Mouse (Mus musculus) limb, embryonic 14.5 days (tissue): Measurements from ENCODE around the gene Coa5. TPM values are rescaled to one million over a fixed set of nuclear protein-coding genes. Genes with fewer than 3 reads are reported as not detected.

Experiments
- ATAC-seq: fragments of 200-750 bp; cut with Nextera tagmentation; 2 replicates; pipeline ENCODE4 v1.8.0; 2017; ENCODE audit warnings: low read depth, moderate number of reproducible peaks, moderate TSS enrichment; ENCODE audit not compliant: low FRiP score
- DNase-seq: peaks from one replicate; pipeline ENCODE4 v3.0.0-alpha.2; 2015; ENCODE audit warnings: low spot score
- H3K27ac ChIP-seq: fragments of 300-500 bp; sonication (generic); replicated peaks from 2 replicates; pipeline ENCODE4 v1.5.1; 2014; ENCODE audit warnings: low read depth, mild to moderate bottlenecking, low read length, moderate library complexity, mixed read lengths
- H3K27me3 ChIP-seq: fragments of 300-500 bp; sonication (generic); 2 replicates; pipeline ENCODE4 v1.6.1; 2014; ENCODE audit warnings: low read length, mixed read lengths; ENCODE audit not compliant: control insufficient read depth, insufficient read depth
- H3K36me3 ChIP-seq: fragments of 300-500 bp; sonication (generic); 2 replicates; pipeline ENCODE4 v1.6.1; 2014; ENCODE audit warnings: mild to moderate bottlenecking, low read length, moderate library complexity, mixed read lengths; ENCODE audit not compliant: control insufficient read depth, insufficient read depth
- H3K4me1 ChIP-seq: fragments of 300-500 bp; sonication (generic); 2 replicates; pipeline ENCODE4 v1.6.1; 2014; ENCODE audit warnings: antibody characterized with exemption, low read length, mixed read lengths; ENCODE audit not compliant: control insufficient read depth, insufficient read depth
- H3K4me2 ChIP-seq: fragments of 300-500 bp; sonication (generic); replicated peaks from 2 replicates; pipeline ENCODE4 v1.6.1; 2014; ENCODE audit warnings: low read depth, mild to moderate bottlenecking, low read length, moderate library complexity; ENCODE audit not compliant: severe bottlenecking
- H3K4me3 ChIP-seq: fragments of 300-500 bp; sonication (generic); replicated peaks from 2 replicates; pipeline ENCODE4 v1.5.1; 2014; ENCODE audit warnings: low read length
- H3K9ac ChIP-seq: fragments of 300-500 bp; sonication (generic); 2 replicates; pipeline ENCODE4 v1.6.1; 2014; ENCODE audit warnings: mild to moderate bottlenecking, low read depth, low read length, moderate library complexity; ENCODE audit not compliant: severe bottlenecking
- H3K9me3 ChIP-seq: fragments of 300-500 bp; sonication (generic); 2 replicates; pipeline ENCODE4 v1.6.1; 2016; ENCODE audit warnings: low read length; ENCODE audit not compliant: control insufficient read depth
- POLR2A ChIP-seq: fragments of 200-500 bp; IDR thresholded peaks from 2 replicates; pipeline ENCODE4 v1.8.0; 2012; ENCODE audit warnings: inconsistent platforms, mild to moderate bottlenecking, moderate library complexity, borderline replicate concordance; ENCODE audit not compliant: insufficient read depth, insufficient read length; ENCODE audit errors: extremely low read depth
- WGBS: fragments of 180-500 bp; shearing (Covaris S2); extraction: QIAGEN DNeasy Blood & Tissue Kit; methylation state at CpG from one replicate; pipeline ENCODE4 v1.1.7; 2014; 5-methylcytosine and 5-hydroxymethylcytosine counted together
- polyA plus RNA-seq, 2 experiments: library from polyadenylated mRNA; depleted of rRNA in 1 of 2; stranded (reverse) in 1 of 2; unstranded in 1 of 2; fragments of >200 nt; fragmentation: Nextera tagmentation in 1 of 2; extraction: Ambion mirVana in 1 of 2; gene quantifications; 2 replicates each; pipeline versions ENCODE4 v1.2.1 to v1.2.3; 2012 to 2014

Coa5 gene
- polyA plus RNA-seq, 2 experiments = 42.9 to 50.9 TPM

DNA sequence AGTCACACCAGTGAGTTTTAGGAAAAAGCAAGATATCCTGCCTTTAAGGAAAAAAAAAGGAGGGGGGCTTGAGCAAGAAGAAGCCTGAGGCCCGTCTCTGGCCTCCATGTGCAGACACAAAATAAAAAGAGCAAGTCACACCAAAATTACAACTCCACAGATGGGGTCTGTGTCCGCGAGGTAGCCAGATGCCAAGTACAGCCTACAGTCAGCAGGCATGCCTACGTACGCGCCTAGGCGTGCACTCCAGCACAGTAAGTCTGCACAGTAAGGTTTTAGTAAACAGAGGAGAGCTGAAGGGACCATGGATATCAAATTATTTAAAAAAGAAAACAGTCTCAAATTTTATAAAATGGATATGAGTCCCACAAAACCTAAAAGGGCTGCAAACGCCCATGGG is 21.4 kb upstream of the Coa5 start:
- no peak for DNase-seq

GRCm38 (mm10) chr1:37448361-37449095 is 18.6 kb upstream of the Coa5 start:
- H3K9ac ChIP-seq = no peak overlapping the region
- peaks cover 6% of the 10 kb centered on the region; the same call in 1 of the 2 replicates for H3K36me3 ChIP-seq
- WGBS = 80% methylated on average over 10 of the region's 10 CpGs
- DNase-seq (peak; percentile 43), ATAC-seq (no peak)
- H3K9me3 ChIP-seq = no peaks in the 10 kb centered on the region
- no peaks in the 10 kb centered on the region for H3K4me1 ChIP-seq
- no peak overlapping the region for H3K4me3 ChIP-seq
- no peak for TF ChIP-seq POLR2A
- no peak overlapping the region for H3K27ac ChIP-seq
- H3K4me2 ChIP-seq = no peak overlapping the region
- H3K27me3 ChIP-seq = no peaks in the 10 kb centered on the region

More for the DNA sequence above, 21.4 kb upstream of the Coa5 start:
- Histone ChIP-seq H3K9me3 (no peaks in the 10 kb centered on the region), H3K4me2 (no peak overlapping the region), H3K27ac (no peak overlapping the region), H3K4me1 (no peaks in the 10 kb centered on the region), H3K36me3 (no peaks in the 10 kb centered on the region), H3K27me3 (no peaks in the 10 kb centered on the region), H3K4me3 (no peak overlapping the region), H3K9ac (no peak overlapping the region)
- 86% methylated on average over 8 of the region's 8 CpGs for WGBS
- TF ChIP-seq POLR2A = no peak
- no peak for ATAC-seq

DNA sequence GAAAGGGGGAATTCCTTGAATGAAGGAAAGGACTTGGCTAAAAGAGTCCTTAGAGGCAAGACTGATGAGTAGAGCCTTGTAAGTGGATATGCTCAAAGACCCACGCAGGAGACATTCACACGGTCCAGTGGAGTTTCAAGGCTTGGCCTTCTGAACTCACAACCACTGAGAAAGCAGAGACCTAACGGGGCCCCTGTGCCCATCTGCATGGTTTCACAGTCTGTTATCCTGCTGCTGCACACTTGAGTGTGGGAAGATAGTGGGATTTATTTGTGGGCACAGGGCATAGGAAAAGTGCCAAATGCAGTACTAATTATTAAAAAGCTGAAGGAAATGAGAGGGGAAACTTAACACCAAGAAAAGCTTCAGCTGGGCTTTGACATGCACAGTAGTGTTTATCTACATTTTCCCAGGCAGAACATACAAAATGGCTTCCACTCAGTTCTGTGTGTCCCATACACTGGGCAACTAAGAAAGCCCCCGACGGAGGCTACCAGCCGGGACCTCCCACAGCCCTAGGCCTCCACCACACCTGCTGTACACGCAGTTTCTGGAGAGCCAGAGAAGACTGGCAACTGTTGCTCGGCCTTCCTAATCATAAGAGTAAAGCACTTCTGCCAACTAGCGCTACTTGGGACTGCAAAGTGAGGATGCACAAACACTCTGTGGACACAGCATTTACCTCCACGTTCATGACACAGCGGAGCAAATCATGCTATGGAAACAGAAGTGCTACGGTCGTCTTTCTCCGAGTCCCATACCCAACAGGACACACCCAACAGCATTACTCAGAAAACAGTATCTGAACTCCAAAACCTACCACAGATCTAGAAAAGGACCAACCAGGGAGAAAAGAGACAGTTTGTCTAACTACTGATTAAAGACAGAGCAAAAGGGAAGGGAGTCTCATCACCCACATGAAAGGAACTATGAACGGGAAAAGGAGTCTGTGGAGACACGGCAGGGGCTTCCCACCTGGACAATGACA is 13.2 kb upstream of the Coa5 start:
- H3K27me3 ChIP-seq = no peaks in the 10 kb centered on the region
- WGBS = 90% methylated on average over 16 of the region's 16 CpGs
- no peak overlapping the region for H3K9ac ChIP-seq
- H3K9me3 ChIP-seq = no peaks in the 10 kb centered on the region
- DNase-seq (no peak), ATAC-seq (no peak)
- peaks cover 46% of the 10 kb centered on the region for H3K36me3 ChIP-seq
- H3K4me3 ChIP-seq = no peak overlapping the region
- no peak for TF ChIP-seq POLR2A
- no peak overlapping the region for H3K4me2 ChIP-seq
- H3K4me1 ChIP-seq = no peaks in the 10 kb centered on the region
- H3K27ac ChIP-seq = no peak overlapping the region

DNA sequence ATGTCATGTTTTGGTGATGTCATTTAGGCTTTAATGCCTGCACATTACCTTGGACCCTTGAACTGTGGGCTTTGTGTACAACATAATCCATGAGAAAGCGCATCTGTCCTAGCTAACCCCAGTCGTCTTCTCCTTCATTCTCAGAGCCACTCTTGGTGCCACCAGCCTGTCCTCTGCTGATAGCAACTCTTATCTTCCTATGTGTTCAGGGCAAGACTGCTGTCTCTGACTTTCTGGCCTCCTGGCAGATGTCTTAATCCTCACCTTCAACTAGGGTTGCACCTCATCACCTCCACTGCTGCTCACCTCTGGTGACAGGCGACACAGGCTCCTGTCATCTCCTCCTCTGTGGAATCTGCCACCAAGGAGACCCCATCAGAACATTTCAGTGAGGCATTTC is 6.5 kb upstream of the Coa5 start:
- WGBS = 89% methylated on average over 3 of the region's 3 CpGs
- no peak for ATAC-seq
- Histone ChIP-seq H3K36me3 (peaks cover 79% of the 10 kb centered on the region), H3K9ac (no peak overlapping the region), H3K4me1 (peaks cover 4% of the 10 kb centered on the region; the same call in 1 of the 2 replicates), H3K4me3 (no peak overlapping the region), H3K9me3 (no peaks in the 10 kb centered on the region), H3K27me3 (no peaks in the 10 kb centered on the region), H3K4me2 (no peak overlapping the region), H3K27ac (no peak overlapping the region)
- no peak for DNase-seq
- no peak for TF ChIP-seq POLR2A

DNA sequence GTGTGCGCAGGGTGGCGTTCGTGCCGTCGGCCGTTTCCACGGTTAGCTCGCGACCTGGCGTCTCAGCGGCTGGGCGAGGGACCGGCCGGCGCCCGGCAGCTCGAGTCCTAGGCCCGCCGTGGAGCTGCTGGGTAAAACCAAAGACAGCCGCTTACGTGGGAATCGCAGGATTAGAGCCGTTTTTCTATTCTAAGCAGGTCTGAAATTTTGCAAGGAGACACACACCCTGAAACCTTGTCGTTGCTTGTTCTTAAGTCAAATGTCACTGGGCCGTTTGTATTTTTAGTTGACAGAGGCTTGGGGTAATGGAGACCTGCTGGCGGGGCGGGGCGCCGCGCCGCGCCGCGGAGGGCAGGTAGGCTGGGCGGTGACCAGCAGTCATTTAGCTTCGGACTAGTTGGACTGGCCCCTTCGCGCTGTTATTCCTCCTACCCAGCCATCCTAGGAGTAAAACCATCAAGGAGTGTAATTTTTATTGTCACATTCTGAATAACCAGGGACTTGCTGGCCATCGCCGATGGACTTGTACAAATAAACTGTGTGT is 466 bp upstream of the Coa5 start:
- Histone ChIP-seq H3K4me1 (peaks cover 20% of the 10 kb centered on the region), H3K9me3 (no peaks in the 10 kb centered on the region), H3K9ac (peak overlapping the region; percentile 90), H3K36me3 (peaks cover 39% of the 10 kb centered on the region), H3K4me3 (peak overlapping the region; percentile 96), H3K27me3 (no peaks in the 10 kb centered on the region), H3K4me2 (peak overlapping the region; percentile 72), H3K27ac (peak overlapping the region; percentile 68)
- ATAC-seq = peak; percentile 49
- DNase-seq = no peak
- WGBS = 2% methylated on average over 40 of the region's 40 CpGs
- TF ChIP-seq POLR2A = no peak
